In the genomic region with DNA sequence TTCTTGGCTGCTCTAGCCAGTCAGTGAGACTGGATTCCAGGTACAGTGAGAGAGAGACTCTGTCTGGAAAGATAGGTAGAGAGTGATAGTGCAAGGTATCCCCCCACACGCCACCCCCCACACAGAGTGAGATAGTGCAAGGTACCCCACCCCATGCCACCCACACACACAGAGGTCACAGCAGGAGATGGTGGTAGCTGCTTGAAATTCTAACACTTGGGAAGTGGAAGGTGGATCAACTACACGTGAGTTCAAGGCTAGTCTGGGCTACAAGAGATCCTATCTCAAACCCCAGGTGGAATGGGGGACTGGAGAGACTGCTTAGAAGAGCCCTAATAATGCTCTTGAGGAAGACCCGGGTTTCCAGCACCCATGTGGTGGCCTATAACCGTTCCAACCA, we compare ENCODE assay signal across 7 mouse cellular contexts. TPM values are rescaled to one million over a fixed set of nuclear protein-coding genes. Genes with fewer than 3 reads are reported as not detected.
DNase-seq lines count a peak whose midpoint lies in the region; ATAC-seq and TF ChIP-seq lines count a peak whose summit lies in the region.

No protein-coding gene starts in this region.

- peak overlapping the region; percentile 88 for H3K4me2 ChIP-seq in neural tube, embryonic 11.5 days (ENCODE audit: low read depth)
- peak overlapping the region; percentile 79 for H3K4me2 ChIP-seq in forebrain, embryonic 14.5 days (ENCODE audit: low read length)
- H3K4me2 ChIP-seq in liver, embryonic 12.5 days = peak overlapping the region; percentile 84
- H3K4me2 ChIP-seq in stomach, postnatal 0 days (replicated peaks; ENCODE audit: low read depth) = peak overlapping the region; percentile 82

- H3K9ac ChIP-seq in neural tube, embryonic 11.5 days (ENCODE audit: low read length) = no peak overlapping the region; the same call in 1 of the 2 replicates
- H3K9ac ChIP-seq in forebrain, embryonic 14.5 days (ENCODE audit: low read length) = peak overlapping the region; percentile 71; the same call in 1 of the 2 replicates
- peak overlapping the region; percentile 80 for H3K9ac ChIP-seq in liver, embryonic 12.5 days
- peak overlapping the region; percentile 80 for H3K9ac ChIP-seq in stomach, postnatal 0 days (ENCODE audit: low read length)

- ATAC-seq in neural tube, embryonic 11.5 days (ENCODE audit: insufficient read depth, low FRiP score, low TSS enrichment) = no peak
- ATAC-seq in forebrain, embryonic 14.5 days = no peak
- no peak for ATAC-seq in liver, embryonic 12.5 days
- ATAC-seq in stomach, postnatal 0 days (ENCODE audit: low FRiP score, low TSS enrichment) = no peak
- no peak for ATAC-seq in CD4-positive, CD25-positive, alpha-beta regulatory T cell, adult 4 months

- no peak for DNase-seq in neural tube, embryonic 11.5 days (ENCODE audit: low spot score)
- no peak for DNase-seq in neural tube, embryonic 10.5 days (ENCODE audit: extremely low spot score, low spot score)
- DNase-seq in forebrain, embryonic 14.5 days (ENCODE audit: low spot score) = no peak
- DNase-seq in stomach, postnatal 0 days (ENCODE audit: low spot score) = no peak
- DNase-seq in natural killer cell, adult 2 months (ENCODE audit: low spot score in 2 of 2) = no peak

- peaks cover 6% of the 10 kb centered on the region for H3K4me1 ChIP-seq in neural tube, embryonic 11.5 days (ENCODE audit: control insufficient read depth, insufficient read depth, low read length)
- H3K4me1 ChIP-seq in forebrain, embryonic 14.5 days (ENCODE audit: control insufficient read depth, insufficient read depth, low read length) = peaks cover 14% of the 10 kb centered on the region
- H3K4me1 ChIP-seq in liver, embryonic 12.5 days = peaks cover 46% of the 10 kb centered on the region
- H3K4me1 ChIP-seq in stomach, postnatal 0 days (replicated peaks; ENCODE audit: control insufficient read depth, insufficient read depth) = peaks cover 4% of the 10 kb centered on the region

- 44% methylated on average over 4 of the region's 4 CpGs for WGBS in neural tube, embryonic 11.5 days
- WGBS in forebrain, embryonic 14.5 days = 55% methylated on average over 4 of the region's 4 CpGs
- WGBS in liver, embryonic 12.5 days (ENCODE audit: insufficient replicate concordance) = 19% methylated on average over 4 of the region's 4 CpGs
- WGBS in stomach, postnatal 0 days = 32% methylated on average over 4 of the region's 4 CpGs

- TF ChIP-seq CTCF in stomach, postnatal 0 days (IDR thresholded peaks at IDR 0.05; ENCODE audit: low read depth) = no peak

- no peak overlapping the region for H3K27ac ChIP-seq in neural tube, embryonic 11.5 days (ENCODE audit: low read depth, low read length)
- no peak overlapping the region for H3K27ac ChIP-seq in forebrain, embryonic 14.5 days (ENCODE audit: low read depth, low read length)
- H3K27ac ChIP-seq in liver, embryonic 12.5 days = peak overlapping the region; percentile 98
- peak overlapping the region; percentile 99; the same call in 1 of the 2 replicates for H3K27ac ChIP-seq in stomach, postnatal 0 days (replicated peaks)

- H3K36me3 ChIP-seq in neural tube, embryonic 11.5 days (ENCODE audit: control insufficient read depth, insufficient read depth, low read length) = no peaks in the 10 kb centered on the region
- H3K36me3 ChIP-seq in forebrain, embryonic 14.5 days (ENCODE audit: control insufficient read depth, insufficient read depth, low read length) = peaks cover 16% of the 10 kb centered on the region
- H3K36me3 ChIP-seq in liver, embryonic 12.5 days = peaks cover 39% of the 10 kb centered on the region
- 0 out of 2 replicates have a peak, but pooled peaks cover 7% of the 10 kb centered on the region for H3K36me3 ChIP-seq in stomach, postnatal 0 days (ENCODE audit: control insufficient read depth, insufficient read depth, low read length)

- H3K4me3 ChIP-seq in neural tube, embryonic 11.5 days (ENCODE audit: low read depth, low read length) = peak overlapping the region; percentile 67
- H3K4me3 ChIP-seq in forebrain, embryonic 14.5 days (ENCODE audit: low read depth, low read length) = peak overlapping the region; percentile 57
- H3K4me3 ChIP-seq in liver, embryonic 12.5 days = peak overlapping the region; percentile 77
- peak overlapping the region; percentile 69 for H3K4me3 ChIP-seq in stomach, postnatal 0 days (ENCODE audit: low read depth, low read length)

- no peak for TF ChIP-seq EP300 in stomach, postnatal 0 days (optimal IDR thresholded peaks at IDR 0.05)

- no peaks in the 10 kb centered on the region for H3K9me3 ChIP-seq in neural tube, embryonic 11.5 days (ENCODE audit: control insufficient read depth, low read length)
- no peaks in the 10 kb centered on the region for H3K9me3 ChIP-seq in forebrain, embryonic 14.5 days (replicated peaks; ENCODE audit: control insufficient read depth, low read length)
- no peaks in the 10 kb centered on the region for H3K9me3 ChIP-seq in liver, embryonic 12.5 days (replicated peaks)
- no peaks in the 10 kb centered on the region for H3K9me3 ChIP-seq in stomach, postnatal 0 days (ENCODE audit: control insufficient read depth, low read length)

- H3K27me3 ChIP-seq in neural tube, embryonic 11.5 days (ENCODE audit: control insufficient read depth, insufficient read depth, low read length) = no peaks in the 10 kb centered on the region
- no peaks in the 10 kb centered on the region for H3K27me3 ChIP-seq in forebrain, embryonic 14.5 days (replicated peaks; ENCODE audit: control insufficient read depth, insufficient read depth, low read length)
- no peaks in the 10 kb centered on the region for H3K27me3 ChIP-seq in liver, embryonic 12.5 days (replicated peaks)
- no peaks in the 10 kb centered on the region for H3K27me3 ChIP-seq in stomach, postnatal 0 days (ENCODE audit: control insufficient read depth, insufficient read depth, low read length)

RNA-seq across cellular contexts. Expression of a gene that starts 0.8 kb away (rescaled TPM):
- 5.7 and 5.9 TPM in 2 replicates for polyA plus RNA-seq in neural tube, embryonic 11.5 days (2014; fragmentation: Nextera tagmentation; extraction: Ambion mirVana)
- polyA plus RNA-seq in forebrain, embryonic 14.5 days (2014; fragmentation: Nextera tagmentation; extraction: Ambion mirVana) = 4.0 and 4.3 TPM in 2 replicates
- 10.2 and 10.9 TPM in 2 replicates for polyA plus RNA-seq in liver, embryonic 12.5 days (2016; fragmentation: Nextera tagmentation; extraction: Ambion mirVana)
- 14.0 and 18.8 TPM in 2 replicates for polyA plus RNA-seq in stomach, postnatal 0 days (2015; fragmentation: Nextera tagmentation; extraction: Ambion mirVana)
- polyA plus RNA-seq in CD4-positive, CD25-positive, alpha-beta regulatory T cell, adult 4 months (2017; shearing (Covaris generic)) = 10 to 100 TPM; 25.1 to 38.5 TPM

RNA-seq across cellular contexts. Expression of a gene that starts 1.1 kb away (rescaled TPM):
- polyA plus RNA-seq in neural tube, embryonic 11.5 days (2014; fragmentation: Nextera tagmentation; extraction: Ambion mirVana) = 371 and 372 TPM in 2 replicates
- 285 and 304 TPM in 2 replicates for polyA plus RNA-seq in forebrain, embryonic 14.5 days (2014; fragmentation: Nextera tagmentation; extraction: Ambion mirVana)
- 219 and 222 TPM in 2 replicates for polyA plus RNA-seq in liver, embryonic 12.5 days (2016; fragmentation: Nextera tagmentation; extraction: Ambion mirVana)
- 269 and 275 TPM in 2 replicates for polyA plus RNA-seq in stomach, postnatal 0 days (2015; fragmentation: Nextera tagmentation; extraction: Ambion mirVana)
- 10 to 100 TPM; 78.2 to 81.2 TPM for polyA plus RNA-seq in CD4-positive, CD25-positive, alpha-beta regulatory T cell, adult 4 months (2017; shearing (Covaris generic))

RNA-seq across cellular contexts. Expression of a gene that starts 9.2 kb away (rescaled TPM):
- polyA plus RNA-seq in neural tube, embryonic 11.5 days (2014; fragmentation: Nextera tagmentation; extraction: Ambion mirVana) = 4.8 and 5.2 TPM in 2 replicates
- polyA plus RNA-seq in forebrain, embryonic 14.5 days (2014; fragmentation: Nextera tagmentation; extraction: Ambion mirVana) = 4.7 and 5.6 TPM in 2 replicates
- polyA plus RNA-seq in liver, embryonic 12.5 days (2016; fragmentation: Nextera tagmentation; extraction: Ambion mirVana) = 2.3 and 2.8 TPM in 2 replicates
- polyA plus RNA-seq in stomach, postnatal 0 days (2015; fragmentation: Nextera tagmentation; extraction: Ambion mirVana) = 2.0 and 2.2 TPM in 2 replicates
- 10 to 100 TPM in 1 of 2 experiments, 1 to 10 TPM in 1; 8.2 to 10.2 TPM for polyA plus RNA-seq in CD4-positive, CD25-positive, alpha-beta regulatory T cell, adult 4 months (2017; shearing (Covaris generic))

RNA-seq across cellular contexts. Expression of a gene that starts 9.3 kb away (rescaled TPM):
- 435 and 451 TPM in 2 replicates for polyA plus RNA-seq in neural tube, embryonic 11.5 days (2014; fragmentation: Nextera tagmentation; extraction: Ambion mirVana)
- 378 and 395 TPM in 2 replicates for polyA plus RNA-seq in forebrain, embryonic 14.5 days (2014; fragmentation: Nextera tagmentation; extraction: Ambion mirVana)
- polyA plus RNA-seq in liver, embryonic 12.5 days (2016; fragmentation: Nextera tagmentation; extraction: Ambion mirVana) = 240 and 269 TPM in 2 replicates
- 123 and 124 TPM in 2 replicates for polyA plus RNA-seq in stomach, postnatal 0 days (2015; fragmentation: Nextera tagmentation; extraction: Ambion mirVana)
- 100 to 1,000 TPM; 181 to 233 TPM for polyA plus RNA-seq in CD4-positive, CD25-positive, alpha-beta regulatory T cell, adult 4 months (2017; shearing (Covaris generic))

RNA-seq across cellular contexts. Expression of a gene that starts 26.3 kb away (rescaled TPM):
- 3.1 and 3.8 TPM in 2 replicates for polyA plus RNA-seq in neural tube, embryonic 11.5 days (2014; fragmentation: Nextera tagmentation; extraction: Ambion mirVana)
- polyA plus RNA-seq in forebrain, embryonic 14.5 days (2014; fragmentation: Nextera tagmentation; extraction: Ambion mirVana) = 3.2 and 4.1 TPM in 2 replicates
- polyA plus RNA-seq in liver, embryonic 12.5 days (2016; fragmentation: Nextera tagmentation; extraction: Ambion mirVana) = 0.65 and 0.85 TPM in 2 replicates
- 3.0 and 3.2 TPM in 2 replicates for polyA plus RNA-seq in stomach, postnatal 0 days (2015; fragmentation: Nextera tagmentation; extraction: Ambion mirVana)
- 1 to 10 TPM; 3.1 to 3.8 TPM for polyA plus RNA-seq in CD4-positive, CD25-positive, alpha-beta regulatory T cell, adult 4 months (2017; shearing (Covaris generic))

Comparison
In these comparisons a context has a peak if more than half of its experiments do, and no peak if none do; other contexts are left out.
1. H3K27ac ChIP-seq: peak in liver, embryonic 12.5 days (single experiment) and stomach, postnatal 0 days (single experiment); none in neural tube, embryonic 11.5 days (single experiment) and forebrain, embryonic 14.5 days (single experiment).
2. Peak in every context shown above with its lines, with median percentiles within 50 percentile points of each other: H3K4me2 ChIP-seq and H3K4me3 ChIP-seq.